Mouse (Mus musculus): ENCODE data around the gene Cdc7. TPM values are rescaled to one million over a fixed set of nuclear protein-coding genes. Genes with fewer than 3 reads are reported as not detected.
A peak's percentile ranks its signal among the peaks of the same experiment; 100 is the strongest.
"Not testable (repeated sequence)": the region's sequence is repeated elsewhere in the genome, so short reads cannot be mapped to it uniquely, and the experiment has no call there.

Cdc7 gene
- polyA plus RNA-seq, 1 experiment from 2014 or later = 43.8 TPM

DNA sequence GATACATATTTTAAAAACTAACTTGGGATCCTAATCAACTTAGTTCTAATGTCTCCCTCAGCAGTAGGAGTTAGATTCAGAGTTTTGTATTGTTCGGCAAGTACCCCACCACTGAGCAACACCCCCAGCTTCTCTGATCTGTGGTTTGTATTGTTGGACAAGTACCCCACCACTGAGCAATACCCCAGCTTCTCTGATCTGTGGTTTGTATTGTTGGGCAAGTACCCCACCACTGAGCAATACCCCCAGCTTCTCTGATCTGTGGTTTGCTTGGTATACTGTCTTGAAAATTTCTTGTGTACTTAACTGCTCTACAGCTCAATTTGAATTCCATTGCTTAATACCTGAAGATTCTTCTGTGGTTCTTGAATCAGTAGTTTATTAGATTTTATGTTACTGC lies 3.5 kb downstream of the Cdc7 start:
- no peaks in the 10 kb centered on the region for H3K27me3 ChIP-seq
- no peak overlapping the region for H3K4me2 ChIP-seq
- no peak overlapping the region for H3K4me3 ChIP-seq
- peaks cover 18% of the 10 kb centered on the region for H3K4me1 ChIP-seq (replicated peaks)
- no peak overlapping the region for H3K9ac ChIP-seq
- ATAC-seq (ENCODE audit: low FRiP score, low read depth) = no peak
- no peaks in the 10 kb centered on the region for H3K9me3 ChIP-seq
- 97% methylated on average over 1 of the region's 1 CpGs for WGBS
- H3K27ac ChIP-seq (replicated peaks) = no peak overlapping the region
- peaks cover 23% of the 10 kb centered on the region for H3K36me3 ChIP-seq

DNA sequence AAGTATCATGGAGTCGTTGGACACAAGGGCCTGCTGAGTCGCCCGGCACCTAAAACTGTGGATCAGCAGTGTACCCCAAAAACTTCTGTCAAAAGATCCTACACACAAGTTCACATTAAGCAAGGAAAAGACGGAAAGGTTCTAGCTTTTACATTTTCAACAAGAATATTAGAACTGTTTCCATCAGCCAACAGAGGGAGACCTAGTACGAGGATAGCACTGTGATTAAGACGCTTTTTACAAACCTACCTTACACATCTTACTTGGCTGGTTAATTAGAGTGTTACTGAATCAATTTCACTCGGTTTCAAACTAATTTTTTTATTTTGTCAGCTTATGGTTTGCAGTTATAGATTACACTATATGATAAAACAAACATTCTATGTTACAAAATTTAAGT lies 9.8 kb downstream of the Cdc7 start:
- no peaks in the 10 kb centered on the region for H3K4me1 ChIP-seq (replicated peaks)
- H3K4me2 ChIP-seq = no peak overlapping the region
- no peaks in the 10 kb centered on the region for H3K9me3 ChIP-seq
- no peak overlapping the region for H3K9ac ChIP-seq
- WGBS = 91% methylated on average over 7 of the region's 7 CpGs
- H3K36me3 ChIP-seq = peaks cover 66% of the 10 kb centered on the region
- no peaks in the 10 kb centered on the region for H3K27me3 ChIP-seq
- no peak overlapping the region for H3K27ac ChIP-seq (replicated peaks)
- no peak for ATAC-seq (ENCODE audit: low FRiP score, low read depth)
- no peak overlapping the region for H3K4me3 ChIP-seq

DNA sequence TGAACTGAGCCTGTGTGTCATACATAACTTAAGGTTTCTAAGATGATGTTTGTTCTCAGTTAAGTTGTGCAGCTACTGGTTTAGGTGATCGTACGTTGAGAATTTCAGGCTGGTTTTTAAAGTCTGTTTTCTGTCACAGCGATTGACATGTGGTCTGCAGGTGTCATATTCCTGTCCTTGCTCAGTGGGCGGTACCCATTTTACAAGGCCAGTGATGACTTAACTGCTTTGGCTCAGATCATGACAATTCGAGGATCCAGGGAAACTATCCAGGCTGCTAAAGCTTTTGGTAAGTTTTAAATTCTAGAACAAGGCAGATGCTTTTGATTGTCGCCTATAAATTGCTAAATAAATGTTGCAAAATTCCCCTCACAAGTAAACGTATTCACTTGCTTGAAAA lies 15.0 kb downstream of the Cdc7 start:
- Histone ChIP-seq H3K4me1 (replicated peaks) (no peaks in the 10 kb centered on the region), H3K9me3 (no peaks in the 10 kb centered on the region), H3K27me3 (no peaks in the 10 kb centered on the region), H3K4me3 (no peak overlapping the region), H3K27ac (replicated peaks) (no peak overlapping the region), H3K36me3 (peaks cover 69% of the 10 kb centered on the region), H3K4me2 (no peak overlapping the region), H3K9ac (no peak overlapping the region)
- no peak for ATAC-seq (ENCODE audit: low FRiP score, low read depth)
- WGBS = 94% methylated on average over 7 of the region's 7 CpGs

DNA sequence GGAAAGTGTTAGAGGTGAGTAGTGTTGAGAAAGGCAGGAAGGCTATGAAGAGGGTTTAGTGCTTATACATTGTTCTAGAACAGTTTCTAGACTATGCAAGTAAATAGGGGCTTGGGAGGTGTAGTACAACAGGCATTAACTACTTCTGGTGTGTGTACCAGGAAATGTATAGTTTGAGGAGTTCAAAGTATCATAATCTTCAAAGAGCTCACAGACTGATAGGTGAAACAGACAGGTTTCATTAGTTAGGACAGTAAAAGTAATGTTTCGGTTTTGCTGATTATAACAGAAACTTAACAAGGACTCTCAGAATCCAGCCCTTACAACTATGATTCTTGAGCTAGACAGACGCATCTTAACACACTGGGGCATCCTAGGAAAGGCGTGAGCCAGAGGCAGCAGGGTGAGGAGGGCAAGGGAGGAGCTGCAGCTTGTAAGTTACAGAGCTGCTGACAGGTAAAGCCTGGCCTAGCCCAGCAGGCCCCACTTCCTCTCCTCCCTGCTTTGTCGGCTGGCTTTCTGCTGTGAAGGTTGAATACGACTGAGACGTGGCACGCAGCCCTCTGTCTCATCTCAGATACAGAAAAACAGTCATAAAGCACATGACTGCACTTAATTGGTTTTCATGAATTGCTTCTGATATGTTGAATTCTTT lies 18.3 kb downstream of the Cdc7 start:
- H3K4me2 ChIP-seq = no peak overlapping the region
- 82% methylated on average over 7 of the region's 7 CpGs for WGBS
- H3K9ac ChIP-seq = no peak overlapping the region
- H3K4me3 ChIP-seq = no peak overlapping the region
- H3K27me3 ChIP-seq = no peaks in the 10 kb centered on the region
- no peaks in the 10 kb centered on the region for H3K9me3 ChIP-seq
- no peak for ATAC-seq (ENCODE audit: low FRiP score, low read depth)
- H3K27ac ChIP-seq (replicated peaks) = no peak overlapping the region
- no peaks in the 10 kb centered on the region for H3K4me1 ChIP-seq (replicated peaks)
- peaks cover 48% of the 10 kb centered on the region for H3K36me3 ChIP-seq

DNA sequence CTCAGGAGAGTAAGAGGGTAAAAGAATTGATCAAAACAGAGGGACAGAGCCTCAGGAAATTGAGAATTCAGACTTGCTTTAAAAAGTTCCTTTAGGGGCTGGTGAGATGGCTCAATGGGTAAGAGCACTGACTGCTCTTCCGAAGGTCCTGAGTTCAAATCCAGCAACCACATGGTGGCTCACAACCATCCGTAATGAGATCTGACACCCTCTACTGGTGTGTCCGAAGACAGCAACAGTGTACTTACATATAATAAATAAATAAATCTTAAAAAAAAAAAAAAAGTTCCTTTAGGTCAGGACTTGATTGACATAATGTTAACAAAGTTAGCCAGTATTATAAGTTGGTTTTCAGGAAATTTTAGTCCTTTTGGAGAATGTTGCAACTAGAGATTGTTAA lies 20.8 kb downstream of the Cdc7 start:
- not testable (repeated sequence) for H3K4me3 ChIP-seq; H3K9ac ChIP-seq; H3K27me3 ChIP-seq; H3K4me1 ChIP-seq (replicated peaks); H3K4me2 ChIP-seq; H3K27ac ChIP-seq (replicated peaks); ATAC-seq (ENCODE audit: low FRiP score, low read depth); H3K9me3 ChIP-seq
- H3K36me3 ChIP-seq = peaks cover 29% of the 10 kb centered on the region
- WGBS = 98% methylated on average over 3 of the region's 3 CpGs

- H3K4me1 ChIP-seq (replicated peaks) = no peaks in the 10 kb centered on the region
- H3K36me3 ChIP-seq = peaks cover 26% of the 10 kb centered on the region
- no peak overlapping the region for H3K4me2 ChIP-seq
- H3K27me3 ChIP-seq = no peaks in the 10 kb centered on the region
- no peaks in the 10 kb centered on the region for H3K9me3 ChIP-seq
- H3K9ac ChIP-seq = no peak overlapping the region
- no peak for ATAC-seq (ENCODE audit: low FRiP score, low read depth)
- H3K27ac ChIP-seq (replicated peaks) = no peak overlapping the region
- H3K4me3 ChIP-seq = no peak overlapping the region
- WGBS = 80% methylated on average over 2 of the region's 2 CpGs
Measured at GRCm38 (mm10) chr5:106985594-106985993, 21.5 kb downstream of the Cdc7 start.

DNA sequence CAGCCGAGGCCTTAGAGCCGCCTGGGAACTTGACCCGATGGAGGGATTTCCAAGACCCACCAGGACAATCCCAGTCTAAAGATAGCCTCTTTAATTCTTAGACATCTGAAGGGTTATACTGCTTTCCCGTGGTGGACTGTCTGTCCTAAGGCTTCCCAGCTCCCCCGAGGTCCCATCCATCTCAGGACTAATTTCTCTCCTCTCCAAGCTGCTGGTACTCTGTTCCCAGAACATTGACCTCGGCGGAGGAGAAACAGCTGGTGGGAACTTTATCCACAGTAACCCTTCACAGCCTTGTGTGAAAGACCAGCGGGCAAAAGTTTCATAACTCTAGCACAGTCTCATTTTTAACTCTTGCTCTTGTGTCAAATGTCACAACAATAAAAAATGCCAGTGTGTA lies 25.1 kb downstream of the Cdc7 start:
- no peak overlapping the region for H3K27ac ChIP-seq (replicated peaks)
- no peak for ATAC-seq (ENCODE audit: low FRiP score, low read depth)
- no peak overlapping the region for H3K4me2 ChIP-seq
- H3K36me3 ChIP-seq = 0 out of 2 replicates have a peak, but pooled peaks cover 5% of the 10 kb centered on the region
- 70% methylated on average over 8 of the region's 8 CpGs for WGBS
- no peaks in the 10 kb centered on the region for H3K9me3 ChIP-seq
- no peaks in the 10 kb centered on the region for H3K4me1 ChIP-seq (replicated peaks)
- no peaks in the 10 kb centered on the region for H3K27me3 ChIP-seq
- no peak overlapping the region for H3K9ac ChIP-seq
- H3K4me3 ChIP-seq = no peak overlapping the region

DNA sequence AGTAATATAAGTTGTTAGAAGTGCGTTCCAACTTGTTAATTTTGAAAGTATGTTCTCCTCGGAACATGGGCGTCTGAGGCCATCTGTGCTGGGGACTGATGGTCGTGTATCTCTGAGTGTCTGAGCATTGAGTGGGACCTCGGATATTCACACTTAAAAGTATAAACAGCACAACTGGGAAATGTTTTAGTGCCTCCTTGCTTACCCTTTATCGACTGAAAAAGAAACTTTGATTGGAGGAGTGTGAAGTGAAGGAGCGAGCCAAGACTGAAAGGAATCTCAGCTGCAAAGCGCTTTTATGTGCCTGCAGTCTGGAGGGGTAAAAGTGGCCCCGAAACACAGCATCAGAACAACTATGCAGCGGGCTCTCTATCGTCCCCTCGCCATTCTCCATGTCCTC lies 25.7 kb downstream of the Cdc7 start:
- WGBS = 81% methylated on average over 12 of the region's 12 CpGs
- H3K27me3 ChIP-seq = no peaks in the 10 kb centered on the region

GRCm38 (mm10) chr5:106990639-106991299 lies 26.6 kb downstream of the Cdc7 start:
- H3K4me1 ChIP-seq (replicated peaks) = no peaks in the 10 kb centered on the region
- H3K36me3 ChIP-seq = no peaks in the 10 kb centered on the region
- peak; percentile 71; the same call in 1 of the 2 replicates for ATAC-seq (ENCODE audit: low FRiP score, low read depth)
- H3K9ac ChIP-seq = no peak overlapping the region
- WGBS = 47% methylated on average over 14 of the region's 14 CpGs
- H3K9me3 ChIP-seq = no peaks in the 10 kb centered on the region
- H3K27ac ChIP-seq (replicated peaks) = no peak overlapping the region
- no peak overlapping the region for H3K4me2 ChIP-seq
- no peaks in the 10 kb centered on the region for H3K27me3 ChIP-seq
- H3K4me3 ChIP-seq = no peak overlapping the region

More for the DNA sequence above, 25.7 kb downstream of the Cdc7 start:
- Histone ChIP-seq H3K4me1 (replicated peaks) (no peaks in the 10 kb centered on the region), H3K27ac (replicated peaks) (no peak overlapping the region), H3K9ac (no peak overlapping the region), H3K9me3 (no peaks in the 10 kb centered on the region), H3K4me3 (no peak overlapping the region), H3K36me3 (no peaks in the 10 kb centered on the region), H3K4me2 (no peak overlapping the region)
- no peak for ATAC-seq (ENCODE audit: low FRiP score, low read depth)

DNA sequence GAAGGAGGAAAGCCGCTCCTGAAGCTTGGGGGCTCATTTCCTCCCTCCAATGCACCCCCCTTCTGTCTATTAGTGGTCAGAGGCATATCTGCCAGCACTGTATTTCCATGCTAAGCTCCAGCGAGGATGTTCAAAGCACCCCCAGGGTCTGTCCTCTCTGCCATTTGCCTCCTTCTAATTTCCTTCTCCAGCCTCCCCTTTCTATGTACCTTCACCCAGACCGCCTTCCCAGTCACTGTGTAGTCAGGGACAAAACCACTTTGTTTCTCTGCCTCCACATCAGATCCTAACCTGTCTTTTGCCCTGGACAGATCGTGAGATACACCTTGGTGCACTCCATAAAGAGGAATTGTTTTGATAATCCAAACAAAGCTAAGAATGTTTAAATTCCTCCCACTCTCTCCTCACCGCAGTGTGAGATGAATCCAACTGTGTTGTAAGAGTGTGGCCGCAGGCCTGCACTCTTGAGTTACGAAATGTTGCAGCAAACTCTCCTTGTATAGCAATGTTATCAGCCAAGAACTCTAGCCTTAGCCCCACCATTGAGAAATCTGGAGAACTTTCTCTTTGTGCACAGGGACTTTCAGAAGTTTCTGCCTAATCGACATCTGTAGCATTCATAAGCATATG lies 27.3 kb downstream of the Cdc7 start:
- no peak overlapping the region for H3K4me2 ChIP-seq
- 71% methylated on average over 8 of the region's 8 CpGs for WGBS
- H3K9me3 ChIP-seq = no peaks in the 10 kb centered on the region
- H3K4me3 ChIP-seq = no peak overlapping the region
- no peak overlapping the region for H3K27ac ChIP-seq (replicated peaks)
- no peaks in the 10 kb centered on the region for H3K36me3 ChIP-seq
- H3K9ac ChIP-seq = no peak overlapping the region
- 0 out of 2 replicates have a peak, but pooled peaks cover 3% of the 10 kb centered on the region for H3K4me1 ChIP-seq (replicated peaks)
- no peaks in the 10 kb centered on the region for H3K27me3 ChIP-seq
- ATAC-seq (ENCODE audit: low FRiP score, low read depth) = no peak

GRCm38 (mm10) chr5:106994716-106995115 lies 30.6 kb downstream of the Cdc7 start:
- Histone ChIP-seq H3K9me3 (no peaks in the 10 kb centered on the region), H3K27me3 (no peaks in the 10 kb centered on the region), H3K4me2 (no peak overlapping the region), H3K27ac (replicated peaks) (no peak overlapping the region), H3K9ac (no peak overlapping the region), H3K4me3 (no peak overlapping the region), H3K4me1 (replicated peaks) (0 out of 2 replicates have a peak, but pooled peaks cover 3% of the 10 kb centered on the region), H3K36me3 (no peaks in the 10 kb centered on the region)
- no peak for ATAC-seq (ENCODE audit: low FRiP score, low read depth)
- 22% methylated on average over 3 of the region's 3 CpGs for WGBS

DNA sequence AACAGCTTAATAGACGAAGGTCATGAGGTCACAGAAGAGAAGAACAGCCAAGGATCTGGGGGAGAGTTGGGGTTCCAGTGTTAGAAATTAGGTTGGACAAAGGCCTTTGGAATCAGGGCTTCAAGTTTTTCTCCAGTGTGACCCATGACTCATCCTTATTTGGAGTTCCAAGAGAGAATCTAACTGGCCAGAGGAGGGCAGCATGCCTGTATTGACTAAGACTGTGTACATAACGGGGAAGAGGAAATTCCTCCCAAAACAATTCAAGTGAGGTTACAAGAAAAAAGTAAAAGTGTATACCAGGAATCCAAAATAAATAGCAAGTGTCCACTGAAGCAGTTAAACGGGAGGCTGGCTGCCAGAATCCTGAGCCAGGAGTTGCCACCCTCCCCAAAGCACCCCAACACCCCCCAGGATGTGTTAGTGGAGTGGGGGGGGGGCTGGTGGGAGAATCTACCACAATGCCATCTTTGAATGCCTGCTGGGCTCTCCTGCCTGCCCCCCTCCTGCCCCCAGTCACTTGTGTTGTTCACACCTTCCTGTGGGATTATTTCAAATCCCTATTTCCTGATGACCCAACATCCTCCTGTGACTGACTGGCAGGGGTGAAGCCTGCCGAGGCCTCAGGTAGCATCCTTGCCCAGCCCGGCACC lies 31.9 kb downstream of the Cdc7 start:
- no peaks in the 10 kb centered on the region for H3K27me3 ChIP-seq
- H3K27ac ChIP-seq (replicated peaks) = no peak overlapping the region
- H3K36me3 ChIP-seq = no peaks in the 10 kb centered on the region
- H3K4me3 ChIP-seq = no peak overlapping the region
- 49% methylated on average over 5 of the region's 5 CpGs for WGBS
- H3K9me3 ChIP-seq = no peaks in the 10 kb centered on the region
- no peak overlapping the region for H3K4me2 ChIP-seq
- 0 out of 2 replicates have a peak, but pooled peaks have one; percentile 54 for ATAC-seq (ENCODE audit: low FRiP score, low read depth)
- no peak overlapping the region for H3K9ac ChIP-seq
- H3K4me1 ChIP-seq (replicated peaks) = 0 out of 2 replicates have a peak, but pooled peaks cover 3% of the 10 kb centered on the region
